Mouse (Mus musculus) midbrain, embryonic 14.5 days (tissue): ENCODE data around the gene Sertad4. TPM values are rescaled to one million over a fixed set of nuclear protein-coding genes. Genes with fewer than 3 reads are reported as not detected.

Source experiments
- ATAC-seq: fragments of 200-750 bp; cut with Nextera tagmentation; 2 replicates; pipeline ENCODE4 v1.8.0; 2017; ENCODE audit warnings: moderate number of reproducible peaks, moderate library complexity; ENCODE audit not compliant: low FRiP score, low TSS enrichment
- DNase-seq: peaks from one replicate; pipeline ENCODE4 v3.0.0-alpha.2; 2015
- H3K27ac ChIP-seq: fragments of 300-500 bp; sonication (generic); replicated peaks from 2 replicates; pipeline ENCODE4 v1.5.1; 2014; ENCODE audit warnings: mild to moderate bottlenecking, low read depth, low read length, moderate library complexity
- H3K27me3 ChIP-seq: fragments of 300-500 bp; sonication (generic); 2 replicates; pipeline ENCODE4 v1.6.1; 2014; ENCODE audit warnings: low read length, control low read depth, mixed read lengths; ENCODE audit not compliant: control insufficient read depth, insufficient read depth
- H3K36me3 ChIP-seq: fragments of 300-500 bp; sonication (generic); 2 replicates; pipeline ENCODE4 v1.6.1; 2014; ENCODE audit warnings: low read length, control low read depth; ENCODE audit not compliant: control insufficient read depth, insufficient read depth
- H3K4me1 ChIP-seq: fragments of 300-500 bp; sonication (generic); 2 replicates; pipeline ENCODE4 v1.6.1; 2014; ENCODE audit warnings: mild to moderate bottlenecking, antibody characterized with exemption, low read length, control low read depth; ENCODE audit not compliant: control insufficient read depth, insufficient read depth
- H3K4me2 ChIP-seq: fragments of 300-500 bp; sonication (generic); 2 replicates; pipeline ENCODE4 v1.6.1; 2014; ENCODE audit warnings: mild to moderate bottlenecking, low read length, moderate library complexity
- H3K4me3 ChIP-seq: fragments of 300-500 bp; sonication (generic); replicated peaks from 2 replicates; pipeline ENCODE4 v1.5.1; 2014; ENCODE audit warnings: low read depth, low read length
- H3K9ac ChIP-seq: fragments of 300-500 bp; sonication (generic); replicated peaks from 2 replicates; pipeline ENCODE4 v1.6.1; 2014; ENCODE audit warnings: mild to moderate bottlenecking, low read length, moderate library complexity
- H3K9me3 ChIP-seq: fragments of 300-500 bp; sonication (generic); 2 replicates; pipeline ENCODE4 v1.6.1; 2016; ENCODE audit warnings: low read length, control low read depth, mixed read lengths; ENCODE audit not compliant: control insufficient read depth
- WGBS: fragments of 180-500 bp; shearing (Covaris S2); extraction: QIAGEN DNeasy Blood & Tissue Kit; methylation state at CpG from one replicate; pipeline ENCODE4 v1.1.7; 2014; 5-methylcytosine and 5-hydroxymethylcytosine counted together
- polyA plus RNA-seq: library from polyadenylated mRNA; unstranded; fragments of >200 nt; fragmentation: Nextera tagmentation; extraction: Ambion mirVana; gene quantifications from 2 replicates; pipeline ENCODE4 v1.2.1, GENCODE M21; 2014

The Sertad4 gene
- polyA plus RNA-seq, 1 experiment from 2014 or later: 39.5 TPM

GRCm38 (mm10) chr1:192847254-192847653 is 8.3 kb downstream of the Sertad4 start:
- H3K9me3 ChIP-seq: no peaks in the 10 kb centered on the region
- H3K4me1 ChIP-seq: peaks cover 18% of the 10 kb centered on the region
- H3K27ac ChIP-seq: no peak overlapping the region
- DNase-seq (no peak), ATAC-seq (no peak)
- H3K4me3 ChIP-seq: no peak overlapping the region
- WGBS: 9% methylated on average over 3 of the region's 3 CpGs
- peaks cover 42% of the 10 kb centered on the region for H3K36me3 ChIP-seq
- H3K27me3 ChIP-seq: no peaks in the 10 kb centered on the region
- no peak overlapping the region for H3K4me2 ChIP-seq
- no peak overlapping the region for H3K9ac ChIP-seq

- no peaks in the 10 kb centered on the region for H3K27me3 ChIP-seq
- DNase-seq: no peak
- 85% methylated on average over 9 of the region's 9 CpGs for WGBS
These were observed 14.3 kb downstream of the Sertad4 start for GRCm38 (mm10) chr1:192841094-192841813.

GRCm38 (mm10) chr1:192840655-192841054 is 14.9 kb downstream of the Sertad4 start:
- Histone ChIP-seq H3K9me3 (no peaks in the 10 kb centered on the region), H3K4me2 (no peak overlapping the region), H3K36me3 (no peaks in the 10 kb centered on the region; the same call in 1 of the 2 replicates), H3K9ac (no peak overlapping the region), H3K27ac (no peak overlapping the region), H3K4me3 (no peak overlapping the region), H3K27me3 (no peaks in the 10 kb centered on the region), H3K4me1 (peaks cover 7% of the 10 kb centered on the region; the same call in 1 of the 2 replicates)
- DNase-seq: no peak
- 73% methylated on average over 2 of the region's 2 CpGs for WGBS
- no peak for ATAC-seq

More at GRCm38 (mm10) chr1:192841094-192841813, 14.3 kb downstream of the Sertad4 start:
- no peak overlapping the region for H3K27ac ChIP-seq
- no peak overlapping the region for H3K9ac ChIP-seq
- peaks cover 1% of the 10 kb centered on the region; the same call in 1 of the 2 replicates for H3K4me1 ChIP-seq
- H3K36me3 ChIP-seq: peaks cover 5% of the 10 kb centered on the region
- no peaks in the 10 kb centered on the region for H3K9me3 ChIP-seq
- no peak for ATAC-seq
- H3K4me2 ChIP-seq: no peak overlapping the region
- H3K4me3 ChIP-seq: no peak overlapping the region

GRCm38 (mm10) chr1:192835211-192835681 is 20.3 kb downstream of the Sertad4 start:
- 2% methylated on average over 18 of the region's 18 CpGs for WGBS
- ATAC-seq (peak; percentile 71), DNase-seq (peak; percentile 82)
- Histone ChIP-seq H3K9me3 (no peaks in the 10 kb centered on the region), H3K9ac (peak overlapping the region; percentile 59), H3K36me3 (no peaks in the 10 kb centered on the region), H3K27ac (peak overlapping the region; percentile 97), H3K4me1 (peaks cover 39% of the 10 kb centered on the region), H3K4me2 (peak overlapping the region; percentile 70), H3K4me3 (peak overlapping the region; percentile 37), H3K27me3 (no peaks in the 10 kb centered on the region; the same call in 1 of the 2 replicates)

DNA sequence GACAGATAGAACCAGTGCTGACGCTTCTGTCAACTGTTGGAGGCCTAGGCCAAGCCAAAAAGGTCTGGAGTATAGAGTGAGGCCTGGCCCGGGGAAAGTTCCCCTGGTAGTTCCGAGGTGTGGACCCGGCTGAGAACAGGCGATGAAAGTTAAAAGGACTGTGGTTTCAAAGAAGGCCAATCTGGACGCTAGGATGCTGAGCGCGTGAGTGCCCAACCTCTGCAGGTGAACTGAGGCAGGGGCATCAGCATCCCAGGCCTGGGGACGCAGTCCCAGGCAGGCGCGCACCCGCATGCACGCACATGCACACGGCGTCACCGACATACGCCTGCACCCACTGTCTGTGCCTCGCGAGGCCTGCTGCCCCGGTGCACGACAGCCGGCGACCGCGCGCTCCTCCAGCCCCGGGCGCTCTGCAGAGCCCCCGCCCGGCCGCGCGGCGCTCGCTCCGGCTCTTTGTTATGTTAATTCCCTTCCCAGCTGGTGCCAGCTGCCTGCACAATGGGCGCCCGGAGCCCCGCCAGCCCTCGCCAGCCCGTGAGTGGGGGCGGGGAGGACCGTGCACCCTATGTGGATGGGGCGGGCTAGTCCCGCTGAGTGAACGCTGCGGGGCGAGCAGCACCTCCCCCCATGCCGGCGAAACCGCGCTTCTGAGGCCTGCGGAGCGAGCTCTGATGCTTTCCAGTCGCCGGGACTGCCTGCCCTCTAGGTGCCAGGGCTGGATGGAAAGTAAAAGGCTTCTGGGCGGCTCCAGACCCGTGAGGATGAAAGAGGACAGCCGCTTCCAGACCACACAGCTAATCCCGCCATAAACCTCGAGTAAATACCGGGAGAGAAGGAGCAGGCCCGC is 21.0 kb downstream of the Sertad4 start:
- Histone ChIP-seq H3K36me3 (no peaks in the 10 kb centered on the region), H3K4me2 (peak overlapping the region; percentile 70), H3K27ac (peak overlapping the region; percentile 97), H3K4me3 (peak overlapping the region; percentile 37), H3K9ac (peak overlapping the region; percentile 59), H3K27me3 (no peaks in the 10 kb centered on the region; the same call in 1 of the 2 replicates), H3K9me3 (no peaks in the 10 kb centered on the region), H3K4me1 (peaks cover 42% of the 10 kb centered on the region)
- peak; percentile 93 for DNase-seq
- WGBS: under 1% methylated on average over 63 of the region's 63 CpGs
- peak; percentile 92 for ATAC-seq

- ATAC-seq (no peak), DNase-seq (peak; percentile 48)
- 11% methylated on average over 26 of the region's 26 CpGs for WGBS
- no peaks in the 10 kb centered on the region for H3K9me3 ChIP-seq
- no peaks in the 10 kb centered on the region; the same call in 1 of the 2 replicates for H3K27me3 ChIP-seq
- peaks cover 49% of the 10 kb centered on the region for H3K4me1 ChIP-seq
- H3K36me3 ChIP-seq: no peaks in the 10 kb centered on the region
- H3K4me3 ChIP-seq: no peak overlapping the region
- peak overlapping the region; percentile 97 for H3K27ac ChIP-seq
- H3K9ac ChIP-seq: no peak overlapping the region
- H3K4me2 ChIP-seq: peak overlapping the region; percentile 24
These were observed 22.0 kb downstream of the Sertad4 start for GRCm38 (mm10) chr1:192833586-192833985.

DNA sequence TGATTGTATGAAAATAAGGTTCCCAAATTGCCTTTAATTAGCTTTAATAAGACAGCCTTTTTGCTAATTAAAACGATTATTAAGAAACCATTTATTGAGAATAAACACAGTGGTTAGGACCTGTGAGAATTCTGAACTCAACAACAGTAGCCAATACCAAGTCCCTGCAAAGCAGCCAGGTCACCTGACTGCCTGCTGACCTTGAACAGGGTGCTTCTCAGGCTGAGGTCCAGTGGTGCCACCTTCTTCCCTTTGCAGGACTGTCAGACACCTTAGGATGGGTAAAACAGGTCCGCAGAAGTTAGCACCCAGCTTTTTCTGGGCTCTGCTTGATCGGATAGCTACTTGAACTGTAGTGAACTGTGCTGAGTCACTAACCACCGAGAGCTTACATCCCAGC is 22.5 kb downstream of the Sertad4 start:
- no peaks in the 10 kb centered on the region; the same call in 1 of the 2 replicates for H3K27me3 ChIP-seq
- no peak overlapping the region for H3K4me3 ChIP-seq
- no peak for DNase-seq
- no peaks in the 10 kb centered on the region for H3K9me3 ChIP-seq
- no peak overlapping the region for H3K4me2 ChIP-seq
- ATAC-seq: no peak
- H3K36me3 ChIP-seq: no peaks in the 10 kb centered on the region
- no peak overlapping the region for H3K27ac ChIP-seq
- peaks cover 49% of the 10 kb centered on the region for H3K4me1 ChIP-seq
- no peak overlapping the region for H3K9ac ChIP-seq
- 42% methylated on average over 4 of the region's 4 CpGs for WGBS

DNA sequence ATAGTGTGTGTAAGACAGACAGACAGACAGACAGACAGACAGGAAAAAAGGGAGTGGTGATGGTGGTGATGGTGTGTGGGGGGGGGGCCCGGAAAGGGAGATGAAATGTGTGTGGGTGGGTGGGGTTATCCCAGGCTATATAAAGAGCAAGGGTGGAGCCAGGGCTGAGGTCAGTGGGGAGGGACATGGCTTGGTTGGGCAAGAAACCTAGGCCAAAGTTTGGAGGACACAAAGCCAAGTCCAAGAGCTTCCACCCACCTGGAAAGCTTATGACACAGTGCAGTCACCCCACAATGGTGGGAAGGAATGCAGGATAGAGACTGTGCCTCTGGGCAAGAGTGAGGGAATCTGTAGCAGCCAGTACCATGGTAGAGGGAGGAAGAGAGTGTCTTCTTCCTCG is 23.2 kb downstream of the Sertad4 start:
- Histone ChIP-seq H3K27me3 (no peaks in the 10 kb centered on the region; the same call in 1 of the 2 replicates), H3K4me2 (no peak overlapping the region), H3K4me1 (peaks cover 49% of the 10 kb centered on the region), H3K27ac (no peak overlapping the region), H3K9me3 (no peaks in the 10 kb centered on the region), H3K9ac (no peak overlapping the region), H3K36me3 (no peaks in the 10 kb centered on the region), H3K4me3 (no peak overlapping the region)
- 50% methylated on average over 2 of the region's 2 CpGs for WGBS
- ATAC-seq (no peak), DNase-seq (no peak)
